Mouse (Mus musculus): ENCODE results near the gene Nup210l. TPM values are rescaled to one million over a fixed set of nuclear protein-coding genes. Genes with fewer than 3 reads are reported as not detected.

The Nup210l gene
- polyA plus RNA-seq, 1 experiment: 0.14 TPM

GRCm38 (mm10) chr3:90081365-90082240 is 22.3 kb upstream of the Nup210l start:
- peak; percentile 85 for DNase-seq
- Histone ChIP-seq H3K36me3 (ENCODE audit: control insufficient read depth, insufficient read depth, low read length) (no peaks in the 10 kb centered on the region), H3K4me1 (ENCODE audit: control insufficient read depth, insufficient read depth, low read length) (peaks cover 45% of the 10 kb centered on the region), H3K27me3 (replicated peaks; ENCODE audit: control insufficient read depth, insufficient read depth, low read length) (no peaks in the 10 kb centered on the region), H3K4me3 (ENCODE audit: insufficient read depth, low read depth, low read length) (peak overlapping the region; percentile 31), H3K27ac (ENCODE audit: insufficient read depth, low read depth, low read length) (peak overlapping the region; percentile 80)
- TF ChIP-seq CTCF (conservative IDR thresholded peaks at IDR 0.05; ENCODE audit: insufficient read depth, insufficient read length, low read depth, low read length) (no peak), POLR2A (IDR thresholded peaks at IDR 0.05; ENCODE audit: low read depth, low read length) (no peak)
- 25% methylated on average over 5 of the region's 5 CpGs for WGBS

GRCm38 (mm10) chr3:90083034-90083433 is 20.9 kb upstream of the Nup210l start:
- Histone ChIP-seq H3K36me3 (ENCODE audit: control insufficient read depth, insufficient read depth, low read length) (peaks cover 2% of the 10 kb centered on the region), H3K4me3 (ENCODE audit: insufficient read depth, low read depth, low read length) (no peak overlapping the region), H3K4me1 (ENCODE audit: control insufficient read depth, insufficient read depth, low read length) (peaks cover 42% of the 10 kb centered on the region), H3K27me3 (replicated peaks; ENCODE audit: control insufficient read depth, insufficient read depth, low read length) (no peaks in the 10 kb centered on the region), H3K27ac (ENCODE audit: insufficient read depth, low read depth, low read length) (no peak overlapping the region; the same call in 1 of the 2 replicates)
- TF ChIP-seq POLR2A (IDR thresholded peaks at IDR 0.05; ENCODE audit: low read depth, low read length): no peak
- no peak for TF ChIP-seq CTCF (conservative IDR thresholded peaks at IDR 0.05; ENCODE audit: insufficient read depth, insufficient read length, low read depth, low read length)
- no peak for DNase-seq
- WGBS: 23% methylated on average over 5 of the region's 5 CpGs

GRCm38 (mm10) chr3:90083698-90084324 is 20.1 kb upstream of the Nup210l start:
- peak overlapping the region; percentile 13; the same call in 1 of the 2 replicates for H3K27ac ChIP-seq (ENCODE audit: insufficient read depth, low read depth, low read length)
- 19% methylated on average over 3 of the region's 3 CpGs for WGBS
- H3K36me3 ChIP-seq (ENCODE audit: control insufficient read depth, insufficient read depth, low read length): peaks cover 2% of the 10 kb centered on the region
- H3K4me1 ChIP-seq (ENCODE audit: control insufficient read depth, insufficient read depth, low read length): peaks cover 41% of the 10 kb centered on the region
- no peak for TF ChIP-seq POLR2A (IDR thresholded peaks at IDR 0.05; ENCODE audit: low read depth, low read length)
- no peak for TF ChIP-seq CTCF (conservative IDR thresholded peaks at IDR 0.05; ENCODE audit: insufficient read depth, insufficient read length, low read depth, low read length)
- no peaks in the 10 kb centered on the region for H3K27me3 ChIP-seq (replicated peaks; ENCODE audit: control insufficient read depth, insufficient read depth, low read length)
- DNase-seq: no peak
- no peak overlapping the region for H3K4me3 ChIP-seq (ENCODE audit: insufficient read depth, low read depth, low read length)

- Histone ChIP-seq H3K36me3 (ENCODE audit: control insufficient read depth, insufficient read depth, low read length) (peaks cover 3% of the 10 kb centered on the region), H3K4me1 (ENCODE audit: control insufficient read depth, insufficient read depth, low read length) (peaks cover 39% of the 10 kb centered on the region), H3K4me3 (ENCODE audit: insufficient read depth, low read depth, low read length) (no peak overlapping the region), H3K27me3 (replicated peaks; ENCODE audit: control insufficient read depth, insufficient read depth, low read length) (no peaks in the 10 kb centered on the region), H3K27ac (ENCODE audit: insufficient read depth, low read depth, low read length) (0 out of 2 replicates have a peak overlapping the region, but pooled peaks have one; percentile 28)
- DNase-seq: no peak
- 31% methylated on average over 4 of the region's 4 CpGs for WGBS
- TF ChIP-seq POLR2A (IDR thresholded peaks at IDR 0.05; ENCODE audit: low read depth, low read length): no peak
- no peak for TF ChIP-seq CTCF (conservative IDR thresholded peaks at IDR 0.05; ENCODE audit: insufficient read depth, insufficient read length, low read depth, low read length)
These were observed 19.1 kb upstream of the Nup210l start for GRCm38 (mm10) chr3:90084790-90085189.

- Histone ChIP-seq H3K27me3 (replicated peaks; ENCODE audit: control insufficient read depth, insufficient read depth, low read length) (no peaks in the 10 kb centered on the region), H3K36me3 (ENCODE audit: control insufficient read depth, insufficient read depth, low read length) (peaks cover 5% of the 10 kb centered on the region), H3K4me1 (ENCODE audit: control insufficient read depth, insufficient read depth, low read length) (peaks cover 39% of the 10 kb centered on the region), H3K27ac (ENCODE audit: insufficient read depth, low read depth, low read length) (0 out of 2 replicates have a peak overlapping the region, but pooled peaks have one; percentile 28), H3K4me3 (ENCODE audit: insufficient read depth, low read depth, low read length) (no peak overlapping the region)
- WGBS: 60% methylated on average over 6 of the region's 6 CpGs
- TF ChIP-seq POLR2A (IDR thresholded peaks at IDR 0.05; ENCODE audit: low read depth, low read length): no peak
- peak; percentile 32 for DNase-seq
These were observed 18.7 kb upstream of the Nup210l start for GRCm38 (mm10) chr3:90085281-90085680.

- H3K27me3 ChIP-seq (replicated peaks; ENCODE audit: control insufficient read depth, insufficient read depth, low read length): no peaks in the 10 kb centered on the region
- H3K36me3 ChIP-seq (ENCODE audit: control insufficient read depth, insufficient read depth, low read length): peaks cover 7% of the 10 kb centered on the region
- peak overlapping the region; percentile 36; the same call in 1 of the 2 replicates for H3K27ac ChIP-seq (ENCODE audit: insufficient read depth, low read depth, low read length)
- WGBS: 62% methylated on average over 5 of the region's 5 CpGs
- H3K4me3 ChIP-seq (ENCODE audit: insufficient read depth, low read depth, low read length): no peak overlapping the region
- TF ChIP-seq POLR2A (IDR thresholded peaks at IDR 0.05; ENCODE audit: low read depth, low read length) (no peak), CTCF (conservative IDR thresholded peaks at IDR 0.05; ENCODE audit: insufficient read depth, insufficient read length, low read depth, low read length) (no peak)
- DNase-seq: no peak
- peaks cover 38% of the 10 kb centered on the region for H3K4me1 ChIP-seq (ENCODE audit: control insufficient read depth, insufficient read depth, low read length)
These were observed 17.9 kb upstream of the Nup210l start for GRCm38 (mm10) chr3:90086068-90086467.

- WGBS: 87% methylated on average over 2 of the region's 2 CpGs
- H3K4me1 ChIP-seq (ENCODE audit: control insufficient read depth, insufficient read depth, low read length): peaks cover 16% of the 10 kb centered on the region
- no peak for TF ChIP-seq POLR2A (IDR thresholded peaks at IDR 0.05; ENCODE audit: low read depth, low read length)
- no peak for TF ChIP-seq CTCF (conservative IDR thresholded peaks at IDR 0.05; ENCODE audit: insufficient read depth, insufficient read length, low read depth, low read length)
- no peaks in the 10 kb centered on the region for H3K27me3 ChIP-seq (replicated peaks; ENCODE audit: control insufficient read depth, insufficient read depth, low read length)
- no peak overlapping the region for H3K4me3 ChIP-seq (ENCODE audit: insufficient read depth, low read depth, low read length)
- H3K36me3 ChIP-seq (ENCODE audit: control insufficient read depth, insufficient read depth, low read length): peaks cover 11% of the 10 kb centered on the region
- no peak for DNase-seq
- H3K27ac ChIP-seq (ENCODE audit: insufficient read depth, low read depth, low read length): no peak overlapping the region
These were observed 15.3 kb upstream of the Nup210l start for GRCm38 (mm10) chr3:90088617-90089016.

Measured in kidney, adult 2 months (tissue).